Mouse (Mus musculus): ENCODE results near the gene Socs2. TPM values are rescaled to one million over a fixed set of nuclear protein-coding genes. Genes with fewer than 3 reads are reported as not detected.

Socs2 gene
- total and polyA plus RNA-seq, 2 experiments = 5.3 to 53.8 TPM

GRCm38 (mm10) chr10:95430271-95430670 lies 13.3 kb upstream of the Socs2 start:
- Histone ChIP-seq H3K4me1 (ENCODE audit: control insufficient read depth, insufficient read depth, low read length) (peaks cover 29% of the 10 kb centered on the region), H3K27ac (replicated peaks; ENCODE audit: insufficient read depth, low read depth, low read length) (peak overlapping the region; percentile 75), H3K27me3 (ENCODE audit: control insufficient read depth, insufficient read depth, low read length) (no peaks in the 10 kb centered on the region), H3K79me2 (ENCODE audit: control insufficient read depth, insufficient read depth, low read length) (no peaks in the 10 kb centered on the region), H3K36me3 (ENCODE audit: control insufficient read depth, insufficient read depth, low read length) (no peaks in the 10 kb centered on the region), H3K4me3 (ENCODE audit: insufficient read depth, low read depth, low read length) (no peak overlapping the region), H3K9ac (ENCODE audit: low read depth, low read length) (no peak overlapping the region)
- 26% methylated on average over 10 of the region's 10 CpGs for WGBS
- DNase-seq (ENCODE audit: extremely low read depth, low read depth, low spot score) = peak; percentile 94
- no peak for TF ChIP-seq CTCF (IDR thresholded peaks at IDR 0.05; ENCODE audit: low read depth, low read length)
- TF ChIP-seq POLR2A (IDR thresholded peaks at IDR 0.05; ENCODE audit: extremely low read depth, insufficient read depth, low read length) = no peak

DNA sequence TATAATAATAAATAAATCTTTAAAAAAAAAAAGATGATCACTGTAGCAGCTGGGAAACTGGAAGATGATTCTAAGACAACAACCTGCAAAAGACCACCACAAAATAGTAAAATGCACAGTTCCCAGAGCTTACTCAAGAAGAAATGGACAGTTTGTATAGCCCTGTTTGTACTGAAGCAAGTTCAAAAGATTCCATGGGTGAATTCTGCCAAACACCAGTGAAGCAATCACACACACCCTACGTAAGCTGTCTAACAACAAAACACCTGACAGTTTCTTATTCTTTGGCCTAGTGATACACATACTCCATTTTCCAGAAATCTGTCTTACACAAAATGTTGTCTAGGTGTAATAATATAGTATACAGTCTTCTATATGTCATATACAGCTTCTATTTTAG lies 12.1 kb upstream of the Socs2 start:
- H3K36me3 ChIP-seq (ENCODE audit: control insufficient read depth, insufficient read depth, low read length) = no peaks in the 10 kb centered on the region
- no peaks in the 10 kb centered on the region for H3K79me2 ChIP-seq (ENCODE audit: control insufficient read depth, insufficient read depth, low read length)
- no peak for TF ChIP-seq POLR2A (IDR thresholded peaks at IDR 0.05; ENCODE audit: extremely low read depth, insufficient read depth, low read length)
- TF ChIP-seq CTCF (IDR thresholded peaks at IDR 0.05; ENCODE audit: low read depth, low read length) = no peak
- peak; percentile 93 for DNase-seq (ENCODE audit: extremely low read depth, low read depth, low spot score)
- H3K27ac ChIP-seq (replicated peaks; ENCODE audit: insufficient read depth, low read depth, low read length) = no peak overlapping the region
- no peaks in the 10 kb centered on the region for H3K27me3 ChIP-seq (ENCODE audit: control insufficient read depth, insufficient read depth, low read length)
- H3K4me1 ChIP-seq (ENCODE audit: control insufficient read depth, insufficient read depth, low read length) = peaks cover 34% of the 10 kb centered on the region
- WGBS = 32% methylated on average over 1 of the region's 1 CpGs
- H3K9ac ChIP-seq (ENCODE audit: low read depth, low read length) = no peak overlapping the region
- no peak overlapping the region for H3K4me3 ChIP-seq (ENCODE audit: insufficient read depth, low read depth, low read length)

- H3K4me3 ChIP-seq (ENCODE audit: insufficient read depth, low read depth, low read length) = no peak overlapping the region
- DNase-seq (ENCODE audit: extremely low read depth, low read depth, low spot score) = peak; percentile 98
- H3K9ac ChIP-seq (ENCODE audit: low read depth, low read length) = no peak overlapping the region; the same call in 1 of the 2 replicates
- 29% methylated on average over 9 of the region's 9 CpGs for WGBS
- H3K79me2 ChIP-seq (ENCODE audit: control insufficient read depth, insufficient read depth, low read length) = no peaks in the 10 kb centered on the region
- H3K27me3 ChIP-seq (ENCODE audit: control insufficient read depth, insufficient read depth, low read length) = no peaks in the 10 kb centered on the region
- H3K36me3 ChIP-seq (ENCODE audit: control insufficient read depth, insufficient read depth, low read length) = no peaks in the 10 kb centered on the region
- H3K4me1 ChIP-seq (ENCODE audit: control insufficient read depth, insufficient read depth, low read length) = peaks cover 34% of the 10 kb centered on the region
- no peak for TF ChIP-seq CTCF (IDR thresholded peaks at IDR 0.05; ENCODE audit: low read depth, low read length)
- TF ChIP-seq POLR2A (IDR thresholded peaks at IDR 0.05; ENCODE audit: extremely low read depth, insufficient read depth, low read length) = no peak
- peak overlapping the region; percentile 74 for H3K27ac ChIP-seq (replicated peaks; ENCODE audit: insufficient read depth, low read depth, low read length)
These were observed 9.5 kb upstream of the Socs2 start for GRCm38 (mm10) chr10:95426207-95427115.

DNA sequence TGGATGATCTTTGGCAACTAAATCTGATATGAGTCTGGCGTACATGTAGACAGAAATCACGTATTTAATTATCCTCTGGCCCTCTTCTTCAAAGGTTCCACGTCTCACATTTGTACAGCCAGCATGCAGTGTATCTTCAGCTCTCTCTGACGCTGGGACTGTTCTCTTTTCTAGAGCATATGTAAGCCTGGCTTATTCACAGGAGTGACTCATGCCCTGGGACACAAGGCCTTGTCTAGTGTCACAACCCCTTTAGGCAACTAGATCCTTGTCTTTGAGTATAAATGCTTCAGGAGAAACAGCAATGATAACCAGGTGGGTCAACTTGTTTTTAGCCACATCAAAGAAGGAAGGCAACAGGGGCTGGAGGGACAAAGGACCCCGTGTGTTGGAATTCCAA lies 5.7 kb upstream of the Socs2 start:
- no peak for DNase-seq (ENCODE audit: extremely low read depth, low read depth, low spot score)
- H3K36me3 ChIP-seq (ENCODE audit: control insufficient read depth, insufficient read depth, low read length) = no peaks in the 10 kb centered on the region
- H3K4me3 ChIP-seq (ENCODE audit: insufficient read depth, low read depth, low read length) = no peak overlapping the region
- no peak overlapping the region for H3K27ac ChIP-seq (replicated peaks; ENCODE audit: insufficient read depth, low read depth, low read length)
- H3K27me3 ChIP-seq (ENCODE audit: control insufficient read depth, insufficient read depth, low read length) = no peaks in the 10 kb centered on the region
- no peak overlapping the region for H3K9ac ChIP-seq (ENCODE audit: low read depth, low read length)
- peaks cover 32% of the 10 kb centered on the region for H3K4me1 ChIP-seq (ENCODE audit: control insufficient read depth, insufficient read depth, low read length)
- H3K79me2 ChIP-seq (ENCODE audit: control insufficient read depth, insufficient read depth, low read length) = no peaks in the 10 kb centered on the region
- no peak for TF ChIP-seq POLR2A (IDR thresholded peaks at IDR 0.05; ENCODE audit: extremely low read depth, insufficient read depth, low read length)
- no peak for TF ChIP-seq CTCF (IDR thresholded peaks at IDR 0.05; ENCODE audit: low read depth, low read length)
- 93% methylated on average over 5 of the region's 5 CpGs for WGBS

- Histone ChIP-seq H3K4me1 (ENCODE audit: control insufficient read depth, insufficient read depth, low read length) (peaks cover 21% of the 10 kb centered on the region), H3K27me3 (ENCODE audit: control insufficient read depth, insufficient read depth, low read length) (no peaks in the 10 kb centered on the region), H3K36me3 (ENCODE audit: control insufficient read depth, insufficient read depth, low read length) (no peaks in the 10 kb centered on the region), H3K9ac (ENCODE audit: low read depth, low read length) (no peak overlapping the region), H3K4me3 (ENCODE audit: insufficient read depth, low read depth, low read length) (no peak overlapping the region), H3K27ac (replicated peaks; ENCODE audit: insufficient read depth, low read depth, low read length) (no peak overlapping the region), H3K79me2 (ENCODE audit: control insufficient read depth, insufficient read depth, low read length) (0 out of 2 replicates have a peak, but pooled peaks cover 4% of the 10 kb centered on the region)
- TF ChIP-seq POLR2A (IDR thresholded peaks at IDR 0.05; ENCODE audit: extremely low read depth, insufficient read depth, low read length) (no peak), CTCF (IDR thresholded peaks at IDR 0.05; ENCODE audit: low read depth, low read length) (no peak)
- peak; percentile 73 for DNase-seq (ENCODE audit: extremely low read depth, low read depth, low spot score)
- WGBS = 24% methylated on average over 10 of the region's 10 CpGs
These were observed 3.3 kb upstream of the Socs2 start for GRCm38 (mm10) chr10:95420284-95420683.

GRCm38 (mm10) chr10:95419726-95420125 lies 2.7 kb upstream of the Socs2 start:
- Histone ChIP-seq H3K27ac (replicated peaks; ENCODE audit: insufficient read depth, low read depth, low read length) (no peak overlapping the region), H3K36me3 (ENCODE audit: control insufficient read depth, insufficient read depth, low read length) (no peaks in the 10 kb centered on the region), H3K27me3 (ENCODE audit: control insufficient read depth, insufficient read depth, low read length) (no peaks in the 10 kb centered on the region), H3K79me2 (ENCODE audit: control insufficient read depth, insufficient read depth, low read length) (0 out of 2 replicates have a peak, but pooled peaks cover 5% of the 10 kb centered on the region), H3K9ac (ENCODE audit: low read depth, low read length) (no peak overlapping the region), H3K4me3 (ENCODE audit: insufficient read depth, low read depth, low read length) (no peak overlapping the region), H3K4me1 (ENCODE audit: control insufficient read depth, insufficient read depth, low read length) (peaks cover 17% of the 10 kb centered on the region)
- 41% methylated on average over 3 of the region's 3 CpGs for WGBS
- TF ChIP-seq POLR2A (IDR thresholded peaks at IDR 0.05; ENCODE audit: extremely low read depth, insufficient read depth, low read length) (no peak), CTCF (IDR thresholded peaks at IDR 0.05; ENCODE audit: low read depth, low read length) (no peak)
- DNase-seq (ENCODE audit: extremely low read depth, low read depth, low spot score) = peak; percentile 69
